Mouse (Mus musculus): ENCODE results near the gene Ccp110. TPM values are rescaled to one million over a fixed set of nuclear protein-coding genes. Genes with fewer than 3 reads are reported as not detected.
A peak's percentile ranks its signal among the peaks of the same experiment; 100 is the strongest.

The Ccp110 gene
- total RNA-seq, 2 experiments from 2014 or later: 47.6 to 47.7 TPM

GRCm38 (mm10) chr7:118728846-118729587, 16.7 kb downstream of the Ccp110 start:
- no peak for DNase-seq (ENCODE audit: extremely low spot score in 1 of 2, low spot score in 2 of 2)
- no peak for TF ChIP-seq CTCF (IDR thresholded peaks at IDR 0.05)
- Histone ChIP-seq H3K4me3 (no peak overlapping the region), H3K27ac (no peak overlapping the region)
- intact Hi-C loops (cut with DNase I): no loop called here

GRCm38 (mm10) chr7:118731781-118732180, 19.4 kb downstream of the Ccp110 start:
- intact Hi-C loops (cut with DNase I): no loop called here
- TF ChIP-seq CTCF (IDR thresholded peaks at IDR 0.05): no peak
- no peak overlapping the region for H3K4me3 ChIP-seq
- H3K27ac ChIP-seq: no peak overlapping the region
- no peak for DNase-seq (ENCODE audit: extremely low spot score in 1 of 2, low spot score in 2 of 2)

GRCm38 (mm10) chr7:118733225-118733624, 20.9 kb downstream of the Ccp110 start:
- intact Hi-C loops (cut with DNase I): no loop called here
- no peak for DNase-seq (ENCODE audit: extremely low spot score in 1 of 2, low spot score in 2 of 2)
- Histone ChIP-seq H3K4me3 (no peak overlapping the region), H3K27ac (no peak overlapping the region)
- no peak for TF ChIP-seq CTCF (IDR thresholded peaks at IDR 0.05)

GRCm38 (mm10) chr7:118738730-118739129, 26.4 kb downstream of the Ccp110 start:
- H3K27ac ChIP-seq: no peak overlapping the region
- no peak for DNase-seq (ENCODE audit: extremely low spot score in 1 of 2, low spot score in 2 of 2)
- H3K4me3 ChIP-seq: no peak overlapping the region
- TF ChIP-seq CTCF (IDR thresholded peaks at IDR 0.05): peak; percentile 44
- intact Hi-C loops (cut with DNase I): no loop called here

GRCm38 (mm10) chr7:118739975-118740531, 27.7 kb downstream of the Ccp110 start, which contains the start of gene Vps35l:
Gene Vps35l (plus strand): TSS chr7:118740226.
- Histone ChIP-seq H3K27ac (peak within 1 kb of the TSS; percentile 85), H3K4me3 (peak within 1 kb of the TSS; percentile 93)
- peak; percentile 69 for TF ChIP-seq CTCF (IDR thresholded peaks at IDR 0.05)
- peak; percentile 82 for DNase-seq (ENCODE audit: extremely low spot score in 1 of 2, low spot score in 2 of 2)
- intact Hi-C loops (cut with DNase I): loop anchor here (2.0 kb wide), 1 partner anchor 27 kb away; the partner anchor contains the start of gene Ccp110

GRCm38 (mm10) chr7:118740532-118741338, 28.4 kb downstream of the Ccp110 start:
- H3K27ac ChIP-seq: peak overlapping the region; percentile 85
- peak overlapping the region; percentile 93 for H3K4me3 ChIP-seq
- peak; percentile 94 to 95 for DNase-seq (ENCODE audit: extremely low spot score in 1 of 2, low spot score in 2 of 2)
- no peak for TF ChIP-seq CTCF (IDR thresholded peaks at IDR 0.05)
- intact Hi-C loops (cut with DNase I): loop anchor here (2.0 kb wide), 1 partner anchor 28 kb away; the partner anchor contains the start of gene Ccp110

GRCm38 (mm10) chr7:118742278-118742677, 29.9 kb downstream of the Ccp110 start:
- TF ChIP-seq CTCF (IDR thresholded peaks at IDR 0.05): no peak
- intact Hi-C loops (cut with DNase I): no loop called here
- Histone ChIP-seq H3K4me3 (no peak overlapping the region), H3K27ac (no peak overlapping the region)
- DNase-seq (ENCODE audit: extremely low spot score in 1 of 2, low spot score in 2 of 2): no peak

- DNase-seq (ENCODE audit: extremely low spot score in 1 of 2, low spot score in 2 of 2): no peak
- Histone ChIP-seq H3K4me3 (no peak overlapping the region), H3K27ac (no peak overlapping the region)
- no peak for TF ChIP-seq CTCF (IDR thresholded peaks at IDR 0.05)
- intact Hi-C loops (cut with DNase I): no loop called here
Measured at GRCm38 (mm10) chr7:118744766-118745165, 32.4 kb downstream of the Ccp110 start.

GRCm38 (mm10) chr7:118747891-118748672, 35.7 kb downstream of the Ccp110 start:
- TF ChIP-seq CTCF (IDR thresholded peaks at IDR 0.05): no peak
- H3K27ac ChIP-seq: peak overlapping the region; percentile 58; the same call in 1 of the 2 replicates
- intact Hi-C loops (cut with DNase I): no loop called here
- no peak overlapping the region for H3K4me3 ChIP-seq
- DNase-seq (ENCODE audit: extremely low spot score in 1 of 2, low spot score in 2 of 2): no peak

GRCm38 (mm10) chr7:118749706-118750105, 37.4 kb downstream of the Ccp110 start:
- no peak for DNase-seq (ENCODE audit: extremely low spot score in 1 of 2, low spot score in 2 of 2)
- H3K4me3 ChIP-seq: no peak overlapping the region
- no peak overlapping the region for H3K27ac ChIP-seq
- intact Hi-C loops (cut with DNase I): no loop called here
- no peak for TF ChIP-seq CTCF (IDR thresholded peaks at IDR 0.05)

GRCm38 (mm10) chr7:118751625-118752024, 39.3 kb downstream of the Ccp110 start:
- Histone ChIP-seq H3K4me3 (no peak overlapping the region), H3K27ac (no peak overlapping the region)
- intact Hi-C loops (cut with DNase I): no loop called here
- no peak for TF ChIP-seq CTCF (IDR thresholded peaks at IDR 0.05)
- no peak for DNase-seq (ENCODE audit: extremely low spot score in 1 of 2, low spot score in 2 of 2)

Data from left cerebral cortex, adult 2 months (tissue).